Mouse (Mus musculus) cortical plate, adult 2 months (tissue): ENCODE data around the gene Olfr305.

Experiments
- CTCF ChIP-seq: fragments of 200-500 bp; IDR thresholded peaks from 2 replicates; pipeline ENCODE4 v1.5.1; 2011; ENCODE audit warnings: mild to moderate bottlenecking, control low read depth, low read length; ENCODE audit not compliant: insufficient read depth; ENCODE audit errors: extremely low read depth
- POLR2A ChIP-seq: fragments of 200-500 bp; IDR thresholded peaks from 2 replicates; pipeline ENCODE4 v1.6.1; 2011; ENCODE audit warnings: mild to moderate bottlenecking, low read length, control low read depth; ENCODE audit not compliant: insufficient read depth; ENCODE audit errors: extremely low read depth

DNA sequence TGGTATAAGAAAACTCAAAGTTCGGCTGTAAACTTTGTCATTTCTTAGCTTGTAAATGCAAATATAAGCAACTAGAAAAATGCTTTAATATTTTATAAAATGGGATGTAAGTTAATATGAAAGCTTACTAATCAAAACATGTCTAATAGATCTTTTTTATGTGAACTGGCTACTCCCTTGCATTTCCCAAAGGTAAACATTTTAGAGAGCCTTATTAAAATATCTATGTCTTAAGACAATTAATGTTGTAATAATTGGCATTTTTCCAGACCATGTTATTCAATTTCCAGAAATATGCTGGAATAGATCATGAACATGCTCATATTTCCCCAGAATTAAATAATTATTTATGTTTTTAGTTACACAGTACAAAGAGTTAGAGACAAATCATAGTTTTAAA lies 29.2 kb downstream of the Olfr305 start, which contains the start of gene Olfr307:
- no peak for TF ChIP-seq CTCF
- no peak for TF ChIP-seq POLR2A
